Mouse (Mus musculus): ENCODE measurements around the gene Plk5. TPM values are rescaled to one million over a fixed set of nuclear protein-coding genes. Genes with fewer than 3 reads are reported as not detected.
"Not testable (repeated sequence)": the region's sequence is repeated elsewhere in the genome, so short reads cannot be mapped to it uniquely, and the experiment has no call there.

Plk5 gene
- total RNA-seq, 2 experiments from 2014 or later: 33.4 to 36.6 TPM

GRCm38 (mm10) chr10:80336263-80336662, 20.0 kb upstream of the Plk5 start:
- no peak for DNase-seq (ENCODE audit: low spot score in 2 of 2)
- Histone ChIP-seq H3K27ac (no peak overlapping the region), H3K4me3 (no peak overlapping the region)
- TF ChIP-seq CTCF (conservative IDR thresholded peaks at IDR 0.05): no peak

- DNase-seq (ENCODE audit: low spot score in 2 of 2): peak; percentile 76 to 90
- no peak overlapping the region for H3K4me3 ChIP-seq
- peak; percentile 94 for TF ChIP-seq CTCF (conservative IDR thresholded peaks at IDR 0.05)
- H3K27ac ChIP-seq: no peak overlapping the region
These were observed 16.1 kb upstream of the Plk5 start for GRCm38 (mm10) chr10:80339941-80340750.

- no peak overlapping the region for H3K4me3 ChIP-seq
- no peak overlapping the region for H3K27ac ChIP-seq
- DNase-seq (ENCODE audit: low spot score in 2 of 2): no peak
- TF ChIP-seq CTCF (conservative IDR thresholded peaks at IDR 0.05): no peak
These were observed 15.2 kb upstream of the Plk5 start for GRCm38 (mm10) chr10:80341026-80341425.

- Histone ChIP-seq H3K27ac (no peak overlapping the region), H3K4me3 (peak overlapping the region; percentile 44; the same call in 1 of the 2 replicates)
- no peak for TF ChIP-seq CTCF (conservative IDR thresholded peaks at IDR 0.05)
- DNase-seq (ENCODE audit: low spot score in 2 of 2): no peak
These were observed 14.6 kb upstream of the Plk5 start for GRCm38 (mm10) chr10:80341491-80342304.

- no peak for DNase-seq (ENCODE audit: low spot score in 2 of 2)
- Histone ChIP-seq H3K27ac (no peak overlapping the region), H3K4me3 (peak overlapping the region; percentile 44; the same call in 1 of the 2 replicates)
- TF ChIP-seq CTCF (conservative IDR thresholded peaks at IDR 0.05): no peak
These were observed 13.9 kb upstream of the Plk5 start for GRCm38 (mm10) chr10:80342305-80342748.

GRCm38 (mm10) chr10:80342749-80343424, 13.4 kb upstream of the Plk5 start:
- H3K4me3 ChIP-seq: peak overlapping the region; percentile 44

GRCm38 (mm10) chr10:80343425-80343895, 12.8 kb upstream of the Plk5 start:
- Histone ChIP-seq H3K27ac (peak overlapping the region; percentile 82), H3K4me3 (peak overlapping the region; percentile 44)
- no peak for TF ChIP-seq CTCF (conservative IDR thresholded peaks at IDR 0.05)
- DNase-seq (ENCODE audit: low spot score in 2 of 2): no peak

More at GRCm38 (mm10) chr10:80342749-80343424, 13.4 kb upstream of the Plk5 start:
- peak overlapping the region; percentile 82 for H3K27ac ChIP-seq
- DNase-seq (ENCODE audit: low spot score in 2 of 2): peak in 1 of 2 experiments; percentile 48
- TF ChIP-seq CTCF (conservative IDR thresholded peaks at IDR 0.05): no peak

GRCm38 (mm10) chr10:80344131-80344661, 12.1 kb upstream of the Plk5 start:
- no peak for TF ChIP-seq CTCF (conservative IDR thresholded peaks at IDR 0.05)
- Histone ChIP-seq H3K4me3 (peak overlapping the region; percentile 44), H3K27ac (peak overlapping the region; percentile 82)
- DNase-seq (ENCODE audit: low spot score in 2 of 2): peak in 1 of 2 experiments; percentile 42

GRCm38 (mm10) chr10:80345122-80345521, 11.1 kb upstream of the Plk5 start:
- no peak for TF ChIP-seq CTCF (conservative IDR thresholded peaks at IDR 0.05)
- no peak for DNase-seq (ENCODE audit: low spot score in 2 of 2)
- Histone ChIP-seq H3K27ac (peak overlapping the region; percentile 82), H3K4me3 (no peak overlapping the region)

- H3K27ac ChIP-seq; DNase-seq (ENCODE audit: low spot score in 2 of 2); H3K4me3 ChIP-seq: not testable (repeated sequence)
These were observed 10.3 kb upstream of the Plk5 start for GRCm38 (mm10) chr10:80345929-80346328.

- H3K4me3 ChIP-seq: peak overlapping the region; percentile 47; the same call in 1 of the 2 replicates
- DNase-seq (ENCODE audit: low spot score in 2 of 2): no peak
- 0 out of 2 replicates have a peak overlapping the region, but pooled peaks have one; percentile 14 for H3K27ac ChIP-seq
- TF ChIP-seq CTCF (conservative IDR thresholded peaks at IDR 0.05): no peak
These were observed 8.7 kb upstream of the Plk5 start for GRCm38 (mm10) chr10:80347514-80347967.

- no peak for DNase-seq (ENCODE audit: low spot score in 2 of 2)
- H3K27ac ChIP-seq: 0 out of 2 replicates have a peak within 1 kb of the TSS, but pooled peaks have one; percentile 14
These were observed 7.9 kb upstream of the Plk5 start, which contains the start of gene Adamtsl5 for GRCm38 (mm10) chr10:80348244-80348781. Gene Adamtsl5, minus strand, starts transcription at chr10:80348412.

More at GRCm38 (mm10) chr10:80348244-80348781, 7.9 kb upstream of the Plk5 start, which contains the start of gene Adamtsl5:
- peak; percentile 82 for TF ChIP-seq CTCF (conservative IDR thresholded peaks at IDR 0.05)
- H3K4me3 ChIP-seq: peak within 1 kb of the TSS; percentile 47

All from layer of hippocampus, adult 2 months (tissue).